Mouse (Mus musculus) layer of hippocampus, postnatal 14 days (tissue): ENCODE measurements around the gene Lpcat4. TPM values are rescaled to one million over a fixed set of nuclear protein-coding genes. Genes with fewer than 3 reads are reported as not detected.

ENCODE experiments used
- total RNA-seq, 2 experiments: library from RNA; stranded (reverse); gene quantifications; 2 replicates each; pipeline ENCODE4 v1.2.3; 2021

Lpcat4 gene
- total RNA-seq, 2 experiments from 2014 or later = 61.9 to 78.3 TPM

Other genes starting within 250 kb of the Lpcat4 start
- not detected for gene Olfr1309, start 249.2 kb upstream of the Lpcat4 start, total RNA-seq
- not detected for gene Olfr1310, start 226.8 kb upstream of the Lpcat4 start, total RNA-seq
- not detected for gene Olfr1311, start 215.1 kb upstream of the Lpcat4 start, total RNA-seq
- gene Olfr1312, start 189.2 kb upstream of the Lpcat4 start, total RNA-seq = not detected
- gene Olfr1313, start 161.6 kb upstream of the Lpcat4 start, total RNA-seq = not detected
- gene Olfr1314, start 142.7 kb upstream of the Lpcat4 start, total RNA-seq = not detected
- gene Olfr1315-ps1, start 124.0 kb upstream of the Lpcat4 start, total RNA-seq = not detected
- gene Olfr1316, start 104.5 kb upstream of the Lpcat4 start, total RNA-seq = not detected
- not detected for gene Olfr1317, start 99.1 kb upstream of the Lpcat4 start, total RNA-seq
- gene Olfr1318, start 85.3 kb upstream of the Lpcat4 start, total RNA-seq = not detected
- not detected for gene Nutm1, start 19.8 kb downstream of the Lpcat4 start, total RNA-seq
- gene Nop10, start 22.5 kb downstream of the Lpcat4 start, total RNA-seq = 10 to 100 TPM; 66.1 to 67.8 TPM
- 10 to 100 TPM; 84.5 to 95.5 TPM for gene Slc12a6, start 26.4 kb downstream of the Lpcat4 start, total RNA-seq
- gene Gm21985, start 26.8 kb downstream of the Lpcat4 start, total RNA-seq = 1 to 10 TPM in 1 of 2 experiments, under 1 TPM in 1; 0.98 to 1.8 TPM
- 100 to 1,000 TPM; 160 to 166 TPM for gene Emc4, start 128.6 kb downstream of the Lpcat4 start, total RNA-seq
- 10 to 100 TPM; 11.2 to 12.0 TPM for gene Katnbl1, start 139.7 kb downstream of the Lpcat4 start, total RNA-seq
- 10 to 100 TPM; 38.8 to 39.6 TPM for gene Emc7, start 215.5 kb downstream of the Lpcat4 start, total RNA-seq
- 10 to 100 TPM; 10.3 to 12.4 TPM for gene Chrm5, start 241.3 kb downstream of the Lpcat4 start, total RNA-seq